ENCODE assay signal across 9 mouse cellular contexts in the genomic region with DNA sequence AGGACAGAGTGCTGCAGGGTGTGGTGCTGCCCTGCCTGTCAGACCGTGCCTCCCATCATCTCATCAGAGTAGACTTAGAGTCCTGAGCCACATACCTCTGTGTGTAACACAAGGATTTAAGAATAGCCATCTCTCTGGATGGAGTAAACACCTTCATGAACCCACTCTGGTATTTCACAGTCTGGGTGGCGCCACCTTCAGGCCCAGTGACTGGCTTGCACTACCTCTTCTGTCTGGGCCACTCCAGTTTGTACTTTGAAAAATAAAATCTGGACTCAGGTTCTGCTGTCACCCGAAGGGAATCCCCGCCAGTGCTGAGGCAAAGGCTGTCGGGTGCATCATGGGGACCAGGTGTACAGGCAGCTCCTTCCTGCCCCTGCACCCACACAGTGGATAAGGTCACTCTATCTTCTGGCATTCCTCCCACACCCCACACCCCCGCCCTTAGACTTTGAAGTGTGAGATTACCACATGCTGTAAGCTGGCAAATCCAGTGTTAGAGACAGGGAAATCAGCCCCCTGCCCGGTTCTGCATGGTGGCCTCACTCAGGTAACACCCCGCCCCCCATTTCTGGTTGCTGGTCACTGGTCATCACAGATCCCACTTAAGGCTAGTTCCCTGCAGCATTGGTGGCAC.
A peak's percentile ranks its signal among the peaks of the same experiment; 100 is the strongest.
DNase-seq lines count a peak whose midpoint lies in the region; ATAC-seq lines count a peak whose summit lies in the region.
"Had no signal": no experiment of that assay in that cellular context is flagged by ENCODE, and none has a peak within 500 bp of the region (broad histone marks: within the 10 kb centered on the region; RNA-seq: fewer than 3 reads in every experiment).

No protein-coding gene starts in this region.

- H3K9me3 ChIP-seq in heart, embryonic 16.5 days (replicated peaks; ENCODE audit: control insufficient read depth, low read length) = no peaks in the 10 kb centered on the region
- H3K9me3 ChIP-seq in intestine, embryonic 15.5 days = no peaks in the 10 kb centered on the region
- H3K9me3 ChIP-seq: midbrain, embryonic 13.5 days had no signal

- peaks cover 25% of the 10 kb centered on the region for H3K36me3 ChIP-seq in heart, embryonic 16.5 days (ENCODE audit: control insufficient read depth, insufficient read depth)
- H3K36me3 ChIP-seq in intestine, embryonic 15.5 days = peaks cover 6% of the 10 kb centered on the region

- no peaks in the 10 kb centered on the region for H3K27me3 ChIP-seq in heart, embryonic 16.5 days (ENCODE audit: control insufficient read depth, insufficient read depth, low read length)
- no peaks in the 10 kb centered on the region for H3K27me3 ChIP-seq in intestine, embryonic 15.5 days (replicated peaks)
- H3K27me3 ChIP-seq: midbrain, embryonic 13.5 days had no signal

- 45% methylated on average over 8 of the region's 8 CpGs for WGBS in heart, embryonic 16.5 days
- 70% methylated on average over 8 of the region's 8 CpGs for WGBS in intestine, embryonic 15.5 days

- no peak for DNase-seq in heart, adult 11 months
- peak; percentile 43 for DNase-seq in right cerebral cortex, postnatal 4 days
- DNase-seq in right cerebral cortex, postnatal 36 days (ENCODE audit: low spot score in 2 of 2) = no peak

- peaks cover 33% of the 10 kb centered on the region for H3K4me1 ChIP-seq in heart, embryonic 16.5 days (ENCODE audit: control insufficient read depth, insufficient read depth, low read length)
- peaks cover 34% of the 10 kb centered on the region for H3K4me1 ChIP-seq in intestine, embryonic 15.5 days (replicated peaks)

- no peak overlapping the region for H3K9ac ChIP-seq in heart, embryonic 16.5 days (ENCODE audit: low read length)
- H3K9ac ChIP-seq in intestine, embryonic 15.5 days = no peak overlapping the region
- H3K9ac ChIP-seq: midbrain, embryonic 13.5 days had no signal

- H3K4me2 ChIP-seq in heart, embryonic 16.5 days (ENCODE audit: low read depth, low read length) = no peak overlapping the region
- H3K4me2 ChIP-seq in intestine, embryonic 15.5 days (replicated peaks) = no peak overlapping the region
- H3K4me2 ChIP-seq: midbrain, embryonic 13.5 days had no signal

- no peak overlapping the region for H3K4me3 ChIP-seq in heart, embryonic 16.5 days (ENCODE audit: low read length)
- H3K4me3 ChIP-seq in intestine, embryonic 15.5 days (replicated peaks) = no peak overlapping the region
- H3K4me3 ChIP-seq: midbrain, embryonic 13.5 days had no signal

- H3K27ac ChIP-seq in heart, embryonic 16.5 days (ENCODE audit: low read length) = no peak overlapping the region
- no peak overlapping the region for H3K27ac ChIP-seq in intestine, embryonic 15.5 days
- H3K27ac ChIP-seq: midbrain, embryonic 13.5 days had no signal

- peak; percentile 46; the same call in 1 of the 2 replicates for ATAC-seq in heart, embryonic 16.5 days (replicated peaks; ENCODE audit: extremely low read depth, insufficient read depth, low FRiP score)
- peak; percentile 66 for ATAC-seq in intestine, embryonic 15.5 days
- no peak for ATAC-seq in erythroblast, adult 5-6 weeks (replicated peaks; ENCODE audit: low FRiP score, poor library complexity, severe bottlenecking)
- no peak for ATAC-seq in activated CD4-positive, CD25-positive, alpha-beta regulatory T cell, adult 4 months
- ATAC-seq: forebrain, embryonic 14.5 days; midbrain, embryonic 13.5 days had no signal

Comparison
In these comparisons a context has a peak if more than half of its experiments do, and no peak if none do; other contexts are left out.
1. ATAC-seq: peak in heart, embryonic 16.5 days (single experiment) and intestine, embryonic 15.5 days (single experiment); none in erythroblast, adult 5-6 weeks (single experiment) and activated CD4-positive, CD25-positive, alpha-beta regulatory T cell, adult 4 months (single experiment).